Comparison of ENCODE assay signal across 8 mouse cellular contexts in genomic region chr8:71676020-71676741, GRCm38 (mm10). TPM values are rescaled to one million over a fixed set of nuclear protein-coding genes. Genes with fewer than 3 reads are reported as not detected.
DNase-seq lines count a peak whose midpoint lies in the region; ATAC-seq lines count a peak whose summit lies in the region.

Jak3 (plus strand) TSS chr8:71676296.

- peak within 1 kb of the TSS; percentile 86 for H3K4me3 ChIP-seq in heart, embryonic 13.5 days
- peak within 1 kb of the TSS; percentile 72 for H3K4me3 ChIP-seq in kidney, embryonic 16.5 days (ENCODE audit: low read length)

- ATAC-seq in heart, embryonic 13.5 days (ENCODE audit: extremely low read depth, insufficient number of reproducible peaks, low FRiP score, low TSS enrichment): peak; percentile 32; the same call in 1 of the 2 replicates
- peak; percentile 17; the same call in 1 of the 2 replicates for ATAC-seq in kidney, embryonic 16.5 days (ENCODE audit: low FRiP score, low TSS enrichment)

- 3% methylated on average over 40 of the region's 40 CpGs for WGBS in heart, embryonic 13.5 days
- 3% methylated on average over 39 of the region's 40 CpGs for WGBS in kidney, embryonic 16.5 days

- peak within 1 kb of the TSS; percentile 93 for H3K9ac ChIP-seq in heart, embryonic 13.5 days
- H3K9ac ChIP-seq in kidney, embryonic 16.5 days (replicated peaks; ENCODE audit: low read length): peak within 1 kb of the TSS; percentile 82

- peak; percentile 50 for DNase-seq in embryo, embryonic 10.5 days (ENCODE audit: low spot score)
- no peak for DNase-seq in embryo, embryonic 10 days (ENCODE audit: low spot score)
- peak; percentile 71 to 92 for DNase-seq in adrenal gland, adult (ENCODE audit: inconsistent age in 2 of 2, low spot score in 1 of 2)
- peak; percentile 64 for DNase-seq in embryo, embryonic 11 days
- DNase-seq in lung, postnatal 10 days: peak; percentile 52
- peak; percentile 46 for DNase-seq in skeletal muscle tissue, adult 2 months (ENCODE audit: low read depth, low spot score)

- no peaks in the 10 kb centered on the region for H3K9me3 ChIP-seq in heart, embryonic 13.5 days
- H3K9me3 ChIP-seq in kidney, embryonic 16.5 days (ENCODE audit: low read length): no peaks in the 10 kb centered on the region

- H3K27me3 ChIP-seq in heart, embryonic 13.5 days (replicated peaks): peaks cover 39% of the 10 kb centered on the region
- H3K27me3 ChIP-seq in kidney, embryonic 16.5 days (ENCODE audit: insufficient read depth, low read length): peaks cover 52% of the 10 kb centered on the region

- peaks cover 46% of the 10 kb centered on the region for H3K4me1 ChIP-seq in heart, embryonic 13.5 days
- H3K4me1 ChIP-seq in kidney, embryonic 16.5 days (ENCODE audit: insufficient read depth, low read length): peaks cover 20% of the 10 kb centered on the region

- peaks cover 5% of the 10 kb centered on the region; the same call in 1 of the 2 replicates for H3K36me3 ChIP-seq in heart, embryonic 13.5 days
- H3K36me3 ChIP-seq in kidney, embryonic 16.5 days (ENCODE audit: insufficient read depth, low read length): no peaks in the 10 kb centered on the region

- peak within 1 kb of the TSS; percentile 87 for H3K4me2 ChIP-seq in heart, embryonic 13.5 days
- H3K4me2 ChIP-seq in kidney, embryonic 16.5 days (replicated peaks; ENCODE audit: low read depth, low read length): peak within 1 kb of the TSS; percentile 90

- peak within 1 kb of the TSS; percentile 76 for H3K27ac ChIP-seq in heart, embryonic 13.5 days (replicated peaks)
- peak within 1 kb of the TSS; percentile 52 for H3K27ac ChIP-seq in kidney, embryonic 16.5 days (ENCODE audit: low read length)

RNA-seq across cellular contexts. Expression of gene Jak3, which starts in this region (rescaled TPM):
- 7.6 and 7.7 TPM in 2 replicates for polyA plus RNA-seq in heart, embryonic 13.5 days (2015; fragmentation: Nextera tagmentation; extraction: Ambion mirVana)
- 6.6 and 7.5 TPM in 2 replicates for polyA plus RNA-seq in kidney, embryonic 16.5 days (2015; fragmentation: Nextera tagmentation; extraction: Ambion mirVana)
